Mouse (Mus musculus) embryonic facial prominence, embryonic 12.5 days (tissue): Measurements from ENCODE around the gene Lsamp. TPM values are rescaled to one million over a fixed set of nuclear protein-coding genes. Genes with fewer than 3 reads are reported as not detected.

ENCODE experiments used
- ATAC-seq: fragments of 200-750 bp; cut with Nextera tagmentation; 2 replicates; pipeline ENCODE4 v1.8.0; 2017; ENCODE audit not compliant: insufficient number of reproducible peaks, insufficient read depth, low FRiP score, low TSS enrichment
- H3K27ac ChIP-seq: fragments of 300-500 bp; sonication (generic); 2 replicates; pipeline ENCODE4 v1.5.1; 2016; ENCODE audit warnings: mild to moderate bottlenecking
- H3K27me3 ChIP-seq: fragments of 300-500 bp; sonication (generic); 2 replicates; pipeline ENCODE4 v1.6.1; 2016; ENCODE audit warnings: mild to moderate bottlenecking, moderate library complexity
- H3K36me3 ChIP-seq: fragments of 300-500 bp; sonication (generic); 2 replicates; pipeline ENCODE4 v1.6.1; 2016; ENCODE audit warnings: mild to moderate bottlenecking
- H3K4me1 ChIP-seq: fragments of 300-500 bp; sonication (generic); 2 replicates; pipeline ENCODE4 v1.6.1; 2016
- H3K4me2 ChIP-seq: fragments of 300-500 bp; sonication (generic); replicated peaks from 2 replicates; pipeline ENCODE4 v1.6.1; 2016; ENCODE audit warnings: mild to moderate bottlenecking, moderate library complexity
- H3K4me3 ChIP-seq: fragments of 300-500 bp; sonication (generic); 2 replicates; pipeline ENCODE4 v1.5.1; 2016; ENCODE audit warnings: mild to moderate bottlenecking
- H3K9ac ChIP-seq: fragments of 300-500 bp; sonication (generic); 2 replicates; pipeline ENCODE4 v1.6.1; 2016; ENCODE audit warnings: mild to moderate bottlenecking, moderate library complexity
- H3K9me3 ChIP-seq: fragments of 300-500 bp; sonication (generic); 2 replicates; pipeline ENCODE4 v1.6.1; 2016; ENCODE audit warnings: mild to moderate bottlenecking, moderate library complexity
- WGBS: fragments of 180-500 bp; shearing (Covaris S2); methylation state at CpG from one replicate; pipeline ENCODE4 v1.1.7; 2016; 5-methylcytosine and 5-hydroxymethylcytosine counted together
- polyA plus RNA-seq: library from polyadenylated mRNA; unstranded; fragments of >200 nt; fragmentation: Nextera tagmentation; extraction: Ambion mirVana; gene quantifications from 2 replicates; pipeline ENCODE4 v1.2.1, GENCODE M21; 2016

Gene Lsamp
- polyA plus RNA-seq, 1 experiment from 2014 or later: 11.5 TPM

DNA sequence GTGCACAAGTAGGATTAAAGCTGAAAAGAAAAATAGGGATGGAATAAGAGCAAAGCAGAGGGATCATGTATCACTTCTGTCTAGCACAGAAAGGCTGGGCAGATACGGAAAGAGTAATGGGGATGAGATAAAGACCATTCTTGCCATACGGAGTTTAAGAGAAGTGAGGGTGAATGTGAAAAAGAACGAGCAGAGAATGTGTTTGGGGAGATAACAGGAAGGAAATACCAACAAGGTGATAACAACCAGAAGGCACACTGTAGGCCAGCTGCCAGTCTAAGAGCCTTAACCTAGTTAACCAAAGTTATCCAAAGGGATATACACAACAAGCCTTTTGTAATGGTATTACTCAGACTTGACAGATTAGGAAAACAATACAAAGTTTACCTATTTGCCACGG is 725.4 kb downstream of the Lsamp start:
- no peak overlapping the region for H3K9ac ChIP-seq
- H3K36me3 ChIP-seq: no peaks in the 10 kb centered on the region
- H3K9me3 ChIP-seq: no peaks in the 10 kb centered on the region
- H3K4me2 ChIP-seq: no peak overlapping the region
- no peak overlapping the region for H3K27ac ChIP-seq
- no peak overlapping the region for H3K4me3 ChIP-seq
- H3K27me3 ChIP-seq: no peaks in the 10 kb centered on the region
- WGBS: 41% methylated on average over 4 of the region's 4 CpGs
- ATAC-seq: no peak
- peaks cover 5% of the 10 kb centered on the region; the same call in 1 of the 2 replicates for H3K4me1 ChIP-seq

DNA sequence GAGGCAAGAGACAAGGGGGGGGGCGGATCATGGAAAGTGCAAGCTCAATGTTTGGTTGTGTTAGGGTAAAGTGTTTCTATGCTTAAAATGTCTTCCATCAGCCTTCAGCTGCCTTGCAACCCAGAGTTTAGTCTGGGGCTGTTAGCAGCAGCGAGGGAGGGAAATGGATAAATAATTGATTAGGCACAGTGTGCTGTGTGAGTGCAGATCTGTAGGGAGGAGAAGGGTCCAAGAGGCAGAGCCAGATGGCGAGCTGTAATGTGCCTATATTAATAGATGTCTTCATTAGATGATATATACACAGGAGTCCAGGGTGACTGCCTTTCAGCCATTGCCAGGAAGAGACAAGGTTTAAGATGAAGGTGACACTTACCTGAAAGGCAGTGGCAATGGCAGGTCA is 725.9 kb downstream of the Lsamp start:
- WGBS: 61% methylated on average over 3 of the region's 3 CpGs
- no peak for ATAC-seq
- H3K36me3 ChIP-seq: no peaks in the 10 kb centered on the region

DNA sequence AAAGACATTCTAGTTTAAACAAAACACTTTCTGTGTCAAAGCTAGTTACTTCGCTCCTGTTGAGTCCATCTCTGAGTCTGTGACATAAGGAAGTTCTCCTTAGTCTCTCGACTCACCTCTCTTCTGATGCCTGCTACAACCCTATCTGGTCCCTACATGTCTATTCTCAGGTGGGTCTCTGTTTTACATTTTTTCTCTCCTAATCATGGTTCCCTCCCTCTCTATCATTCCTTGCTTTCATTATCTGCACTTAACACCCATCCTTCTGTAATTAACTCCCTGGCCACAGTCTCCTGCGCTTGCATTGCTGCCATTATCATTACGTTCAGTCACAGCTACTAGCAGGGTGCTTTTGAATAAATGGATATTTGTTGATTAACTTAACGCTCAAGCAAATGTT is 726.3 kb downstream of the Lsamp start:
- Histone ChIP-seq H3K27ac (no peak overlapping the region), H3K4me1 (peaks cover 5% of the 10 kb centered on the region; the same call in 1 of the 2 replicates), H3K27me3 (no peaks in the 10 kb centered on the region), H3K9me3 (no peaks in the 10 kb centered on the region), H3K4me3 (no peak overlapping the region), H3K36me3 (no peaks in the 10 kb centered on the region), H3K4me2 (no peak overlapping the region), H3K9ac (no peak overlapping the region)
- WGBS: 87% methylated on average over 5 of the region's 5 CpGs
- ATAC-seq: no peak

More for the DNA sequence above, 725.9 kb downstream of the Lsamp start:
- H3K27me3 ChIP-seq: no peaks in the 10 kb centered on the region
- no peak overlapping the region for H3K27ac ChIP-seq
- no peak overlapping the region for H3K4me3 ChIP-seq
- no peaks in the 10 kb centered on the region for H3K9me3 ChIP-seq
- no peak overlapping the region for H3K4me2 ChIP-seq
- H3K4me1 ChIP-seq: peaks cover 5% of the 10 kb centered on the region; the same call in 1 of the 2 replicates
- H3K9ac ChIP-seq: no peak overlapping the region

GRCm38 (mm10) chr16:40713725-40714124 is 729.6 kb downstream of the Lsamp start:
- Histone ChIP-seq H3K36me3 (no peaks in the 10 kb centered on the region), H3K9ac (no peak overlapping the region), H3K4me3 (no peak overlapping the region), H3K27me3 (no peaks in the 10 kb centered on the region), H3K27ac (no peak overlapping the region), H3K4me2 (no peak overlapping the region), H3K4me1 (peaks cover 5% of the 10 kb centered on the region; the same call in 1 of the 2 replicates), H3K9me3 (no peaks in the 10 kb centered on the region)
- no peak for ATAC-seq
- 74% methylated on average over 3 of the region's 3 CpGs for WGBS

DNA sequence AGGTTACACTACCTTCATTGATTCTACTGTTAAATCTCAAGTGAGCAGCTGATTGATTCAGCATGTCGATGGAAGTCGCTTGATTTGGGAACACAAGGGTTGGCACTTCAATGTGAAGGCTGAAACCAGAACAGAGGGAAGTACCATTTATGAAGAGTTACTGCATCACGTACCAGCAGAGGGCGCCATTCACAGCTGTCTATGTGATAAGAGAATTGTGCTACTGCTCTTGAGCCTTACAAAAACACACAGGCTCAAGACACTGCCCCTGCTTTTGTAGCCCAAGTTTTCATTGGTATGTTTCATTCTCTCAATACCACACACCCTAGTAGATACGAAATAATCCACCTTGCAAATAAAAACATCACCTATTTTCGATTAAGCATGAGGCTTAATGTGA is 754.9 kb downstream of the Lsamp start:
- Histone ChIP-seq H3K27ac (no peak overlapping the region), H3K9me3 (no peaks in the 10 kb centered on the region), H3K9ac (no peak overlapping the region), H3K4me2 (no peak overlapping the region), H3K27me3 (no peaks in the 10 kb centered on the region), H3K4me3 (no peak overlapping the region), H3K36me3 (no peaks in the 10 kb centered on the region), H3K4me1 (no peaks in the 10 kb centered on the region)
- 44% methylated on average over 6 of the region's 6 CpGs for WGBS
- ATAC-seq: no peak

GRCm38 (mm10) chr16:40739771-40740170 is 755.6 kb downstream of the Lsamp start:
- Histone ChIP-seq H3K4me2 (no peak overlapping the region), H3K4me3 (no peak overlapping the region), H3K36me3 (no peaks in the 10 kb centered on the region), H3K9ac (no peak overlapping the region), H3K27me3 (no peaks in the 10 kb centered on the region), H3K4me1 (no peaks in the 10 kb centered on the region), H3K9me3 (no peaks in the 10 kb centered on the region), H3K27ac (no peak overlapping the region)
- 70% methylated on average over 6 of the region's 6 CpGs for WGBS
- no peak for ATAC-seq

DNA sequence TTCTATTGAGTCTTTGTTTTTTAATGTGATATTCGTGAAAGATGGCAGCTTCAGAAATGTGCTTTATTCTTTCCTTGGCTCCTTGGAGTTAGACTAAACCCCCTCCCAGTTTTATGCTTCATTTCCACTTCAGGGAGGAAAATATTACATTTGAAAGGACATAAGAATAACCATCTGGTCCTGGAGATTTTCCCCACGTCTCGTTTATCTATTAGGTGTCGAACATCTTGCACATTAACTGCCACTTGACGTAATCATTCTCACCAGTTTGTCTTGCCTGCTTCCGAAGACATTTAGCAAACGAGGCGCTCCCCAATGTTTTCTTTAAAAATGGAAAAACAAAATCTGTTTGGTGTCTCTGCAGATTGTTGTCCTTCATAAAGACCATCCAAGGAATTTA is 756.1 kb downstream of the Lsamp start:
- ATAC-seq: no peak
- Histone ChIP-seq H3K36me3 (no peaks in the 10 kb centered on the region), H3K4me3 (no peak overlapping the region), H3K9me3 (no peaks in the 10 kb centered on the region), H3K4me1 (no peaks in the 10 kb centered on the region), H3K27me3 (no peaks in the 10 kb centered on the region), H3K27ac (no peak overlapping the region), H3K4me2 (no peak overlapping the region), H3K9ac (no peak overlapping the region)
- WGBS: 76% methylated on average over 8 of the region's 8 CpGs

GRCm38 (mm10) chr16:40827191-40827590 is 843.0 kb downstream of the Lsamp start:
- Histone ChIP-seq H3K4me1 (no peaks in the 10 kb centered on the region), H3K27ac (no peak overlapping the region), H3K27me3 (no peaks in the 10 kb centered on the region), H3K4me2 (no peak overlapping the region), H3K36me3 (no peaks in the 10 kb centered on the region), H3K9me3 (no peaks in the 10 kb centered on the region), H3K4me3 (no peak overlapping the region), H3K9ac (no peak overlapping the region)
- 78% methylated on average over 1 of the region's 1 CpGs for WGBS
- ATAC-seq: no peak

GRCm38 (mm10) chr16:40831536-40831935 is 847.4 kb downstream of the Lsamp start:
- H3K36me3 ChIP-seq: no peaks in the 10 kb centered on the region
- H3K27me3 ChIP-seq: no peaks in the 10 kb centered on the region
- H3K9ac ChIP-seq: no peak overlapping the region
- H3K4me1 ChIP-seq: no peaks in the 10 kb centered on the region
- no peak overlapping the region for H3K4me2 ChIP-seq
- no peaks in the 10 kb centered on the region for H3K9me3 ChIP-seq
- no peak overlapping the region for H3K27ac ChIP-seq
- ATAC-seq: no peak
- H3K4me3 ChIP-seq: no peak overlapping the region

DNA sequence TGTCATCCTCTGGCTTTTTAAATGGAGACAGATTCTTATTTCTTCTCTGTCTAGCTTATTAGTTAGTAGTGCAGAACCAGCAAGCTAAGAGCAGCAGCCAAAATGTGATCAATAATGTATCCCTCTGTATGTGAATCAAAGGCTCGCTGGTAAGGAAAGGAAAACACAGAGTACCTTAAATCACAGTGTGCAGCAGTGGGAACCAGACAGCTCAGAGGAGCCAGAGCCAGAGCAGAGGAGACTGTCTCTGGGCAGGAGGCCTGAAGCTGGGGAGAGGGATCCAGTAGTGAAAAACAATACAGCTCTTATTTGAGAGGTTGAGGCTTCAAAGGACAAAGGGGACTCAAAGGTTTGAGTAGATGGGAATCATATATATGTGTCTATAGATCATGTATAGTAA is 857.6 kb downstream of the Lsamp start:
- Histone ChIP-seq H3K27me3 (no peaks in the 10 kb centered on the region), H3K9ac (no peak overlapping the region), H3K9me3 (no peaks in the 10 kb centered on the region), H3K4me2 (no peak overlapping the region), H3K4me3 (no peak overlapping the region), H3K36me3 (no peaks in the 10 kb centered on the region), H3K4me1 (no peaks in the 10 kb centered on the region), H3K27ac (no peak overlapping the region)
- ATAC-seq: no peak
- 61% methylated on average over 1 of the region's 1 CpGs for WGBS

GRCm38 (mm10) chr16:40866733-40867132 is 882.6 kb downstream of the Lsamp start:
- H3K4me2 ChIP-seq: no peak overlapping the region
- no peaks in the 10 kb centered on the region for H3K9me3 ChIP-seq
- H3K36me3 ChIP-seq: no peaks in the 10 kb centered on the region
- H3K4me3 ChIP-seq: no peak overlapping the region
- H3K27me3 ChIP-seq: no peaks in the 10 kb centered on the region
- no peak for ATAC-seq
- no peak overlapping the region for H3K9ac ChIP-seq
- no peaks in the 10 kb centered on the region for H3K4me1 ChIP-seq
- no peak overlapping the region for H3K27ac ChIP-seq

DNA sequence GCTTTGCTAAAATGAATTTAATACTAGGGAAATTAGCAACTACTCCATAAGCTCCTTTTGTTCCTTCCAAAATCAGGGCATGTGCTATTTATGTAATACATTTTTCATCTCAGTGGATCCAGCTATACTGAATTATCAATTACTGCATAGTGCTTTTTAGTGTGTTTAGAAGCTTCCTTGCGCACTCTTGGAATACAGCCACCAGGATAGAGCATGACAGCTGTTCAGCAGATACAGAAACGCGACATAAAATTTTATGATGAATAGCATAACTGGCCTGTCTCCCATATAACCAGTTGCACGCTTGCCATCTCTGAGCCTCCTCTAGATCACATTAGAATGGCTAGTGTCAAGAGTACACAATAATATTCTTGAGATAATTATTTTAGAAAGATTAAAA is 894.1 kb downstream of the Lsamp start:
- Histone ChIP-seq H3K4me1 (no peaks in the 10 kb centered on the region), H3K4me2 (no peak overlapping the region), H3K36me3 (no peaks in the 10 kb centered on the region), H3K27me3 (no peaks in the 10 kb centered on the region), H3K4me3 (no peak overlapping the region), H3K27ac (no peak overlapping the region), H3K9me3 (no peaks in the 10 kb centered on the region), H3K9ac (no peak overlapping the region)
- 82% methylated on average over 4 of the region's 4 CpGs for WGBS
- no peak for ATAC-seq

- ATAC-seq: no peak
- no peaks in the 10 kb centered on the region for H3K36me3 ChIP-seq
- H3K9me3 ChIP-seq: no peaks in the 10 kb centered on the region
- no peaks in the 10 kb centered on the region for H3K4me1 ChIP-seq
- H3K27me3 ChIP-seq: no peaks in the 10 kb centered on the region
- no peak overlapping the region for H3K4me3 ChIP-seq
- no peak overlapping the region for H3K4me2 ChIP-seq
- no peak overlapping the region for H3K9ac ChIP-seq
- no peak overlapping the region for H3K27ac ChIP-seq
- WGBS: 66% methylated on average over 5 of the region's 5 CpGs
Observed at GRCm38 (mm10) chr16:40881942-40882341, 897.8 kb downstream of the Lsamp start.
